Mouse (Mus musculus): ENCODE data around the gene Podn.

Podn gene

GRCm38 (mm10) chr4:108005328-108005727 is 90.9 kb downstream of the Podn start:
- no peak for DNase-seq (ENCODE audit: low read depth, low spot score)

GRCm38 (mm10) chr4:107999380-107999779 is 96.9 kb downstream of the Podn start:
- DNase-seq (ENCODE audit: low read depth, low spot score): no peak

GRCm38 (mm10) chr4:107998641-107999332 is 97.5 kb downstream of the Podn start:
- DNase-seq (ENCODE audit: low read depth, low spot score): no peak

DNA sequence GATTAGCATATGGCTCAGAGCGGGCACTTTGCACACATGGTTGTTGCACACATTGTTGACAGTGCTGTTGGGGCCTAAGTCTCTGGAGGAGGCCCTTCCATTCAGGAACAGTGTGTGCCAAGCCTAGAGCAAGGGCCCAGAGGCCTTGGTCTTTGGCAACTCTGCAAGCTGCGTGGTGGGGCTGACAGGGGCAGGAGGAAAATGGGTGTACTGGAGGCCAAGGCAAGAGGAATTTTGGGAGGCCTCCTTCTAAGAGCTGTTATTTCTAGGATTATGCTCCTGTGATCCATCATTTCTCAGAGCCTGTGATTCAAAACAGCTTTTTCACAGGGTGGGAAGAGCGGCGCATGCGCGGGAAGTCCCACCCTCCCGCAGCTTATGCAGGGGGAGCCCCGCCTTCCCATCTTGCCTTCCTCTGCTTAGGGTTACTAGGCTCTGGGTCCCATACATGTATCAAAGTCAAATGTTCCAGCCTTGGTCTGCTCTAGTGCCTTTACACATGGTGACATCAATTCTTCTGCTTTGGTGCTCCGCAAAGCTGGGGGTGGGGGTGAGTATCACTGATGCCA is 99.7 kb downstream of the Podn start:
- DNase-seq (ENCODE audit: low read depth, low spot score): no peak

DNA sequence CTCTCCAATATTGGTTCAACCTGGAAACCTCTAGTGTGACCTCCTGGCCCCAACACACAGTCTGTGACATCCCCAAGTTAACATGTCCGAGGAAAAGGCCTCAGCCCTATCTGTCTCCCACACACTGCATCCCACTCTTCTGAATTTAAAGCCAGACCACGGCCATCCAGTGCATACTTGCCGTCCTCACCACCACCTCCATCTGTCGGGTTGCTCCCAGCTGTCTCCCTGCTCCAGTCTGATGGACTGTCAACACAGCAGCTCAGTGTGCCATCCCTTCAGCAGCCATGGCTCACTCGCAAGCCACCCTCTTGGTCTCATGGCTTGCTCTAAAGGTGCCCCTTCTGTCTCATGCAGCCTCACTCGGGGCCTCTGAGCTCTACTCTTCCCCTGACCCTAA is 100.5 kb downstream of the Podn start:
- no peak for DNase-seq (ENCODE audit: low read depth, low spot score)

GRCm38 (mm10) chr4:107995011-107995410 is 101.2 kb downstream of the Podn start:
- DNase-seq (ENCODE audit: low read depth, low spot score): no peak

DNA sequence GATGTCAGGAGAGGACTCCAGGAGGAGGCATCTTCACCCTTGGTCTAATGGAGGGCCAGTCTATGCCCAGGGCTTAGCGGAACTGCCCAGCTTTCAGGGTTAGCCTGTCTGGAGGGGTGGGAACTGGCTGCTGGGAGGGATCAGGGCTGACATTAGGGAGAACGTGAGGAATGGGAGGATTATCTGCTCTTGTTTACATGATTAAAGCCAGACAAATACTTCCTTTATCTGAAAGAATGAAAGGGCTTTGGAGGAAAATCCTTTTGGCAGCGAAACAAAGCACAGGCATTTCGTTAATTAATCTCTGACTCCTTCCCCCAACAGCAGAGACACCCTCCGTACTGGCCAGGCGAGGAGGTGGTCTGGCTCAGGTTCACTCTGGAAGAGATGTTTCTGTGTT is 104.4 kb downstream of the Podn start:
- DNase-seq (ENCODE audit: low read depth, low spot score): no peak

GRCm38 (mm10) chr4:107990818-107991217 is 105.4 kb downstream of the Podn start:
- no peak for DNase-seq (ENCODE audit: low read depth, low spot score)

DNA sequence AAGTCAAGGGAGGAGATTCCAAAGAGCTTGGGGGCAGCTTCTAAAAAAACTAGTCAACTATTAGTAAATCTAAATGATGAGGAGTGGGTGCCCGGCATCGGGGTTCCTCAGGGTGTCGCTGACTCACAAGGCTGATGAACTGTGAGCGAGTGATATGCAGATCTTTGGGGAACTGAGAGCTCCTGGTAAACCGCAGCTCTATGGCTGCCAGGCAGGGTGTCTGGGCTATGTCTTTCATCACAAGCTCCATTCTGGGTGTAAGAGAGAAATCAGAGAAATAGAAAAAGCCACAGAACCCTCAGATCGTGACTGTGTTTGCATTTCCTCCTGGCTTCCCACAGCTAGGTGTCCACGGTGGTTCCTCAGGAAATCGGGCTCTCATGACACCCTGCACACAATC is 107.3 kb downstream of the Podn start:
- DNase-seq (ENCODE audit: low read depth, low spot score): no peak

DNA sequence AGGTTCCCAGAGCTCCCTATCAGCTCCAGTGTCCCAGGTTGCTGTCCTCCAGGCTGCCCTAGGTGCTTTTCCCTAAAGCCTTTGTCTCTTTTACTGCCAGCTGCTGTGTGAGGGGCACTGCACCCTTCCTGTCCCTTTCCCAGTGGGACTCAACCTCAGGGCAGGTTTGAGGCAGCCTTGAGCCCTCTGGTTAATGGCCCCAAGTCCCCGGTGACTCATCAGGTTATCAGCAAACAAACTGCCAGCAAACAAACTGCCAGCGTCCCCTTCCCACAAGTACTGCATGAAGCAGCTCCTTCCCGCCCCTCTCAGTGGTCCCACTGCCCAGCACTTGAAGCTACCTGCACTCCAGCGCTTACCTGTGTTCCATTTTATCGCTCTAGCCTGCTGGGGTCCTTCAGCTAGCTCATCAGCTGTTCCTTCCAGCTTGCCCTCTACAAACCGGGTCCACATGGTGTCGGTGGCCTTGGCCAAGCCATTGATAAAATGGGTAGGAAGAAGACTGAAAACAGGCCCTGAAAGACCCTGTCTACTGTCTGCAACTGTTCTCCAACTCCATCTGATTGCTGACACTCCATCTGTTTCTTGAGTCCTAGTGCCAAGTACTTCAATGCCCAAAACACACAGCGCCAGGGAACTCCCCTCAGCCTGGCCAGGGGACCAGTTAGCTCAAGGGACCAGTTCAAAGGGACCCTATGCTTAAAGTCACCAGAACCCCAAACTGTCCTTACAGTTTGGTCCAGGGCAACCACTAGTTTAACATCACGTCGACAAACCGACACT is 109.7 kb downstream of the Podn start:
- no peak for DNase-seq (ENCODE audit: low read depth, low spot score)

DNA sequence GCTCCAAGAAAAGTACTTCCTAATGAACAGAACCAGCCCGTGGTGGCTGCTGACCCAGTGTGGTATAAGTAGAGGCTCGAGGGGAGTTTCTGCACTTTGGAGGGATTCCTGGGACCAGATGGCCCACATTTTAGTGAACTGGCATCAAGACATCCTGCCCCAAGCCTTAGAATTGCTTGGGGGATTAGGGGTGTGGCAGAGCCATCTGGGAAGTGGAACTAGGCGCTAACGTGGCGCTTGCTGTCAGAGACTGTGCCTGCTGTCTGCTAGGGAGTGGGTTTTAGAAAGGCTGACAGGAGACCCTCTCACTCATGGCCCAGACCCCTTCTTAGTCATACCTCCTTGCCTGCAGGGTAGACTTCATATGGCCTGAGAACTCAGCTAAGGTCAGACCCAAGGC is 110.4 kb downstream of the Podn start:
- DNase-seq (ENCODE audit: low read depth, low spot score): no peak

DNA sequence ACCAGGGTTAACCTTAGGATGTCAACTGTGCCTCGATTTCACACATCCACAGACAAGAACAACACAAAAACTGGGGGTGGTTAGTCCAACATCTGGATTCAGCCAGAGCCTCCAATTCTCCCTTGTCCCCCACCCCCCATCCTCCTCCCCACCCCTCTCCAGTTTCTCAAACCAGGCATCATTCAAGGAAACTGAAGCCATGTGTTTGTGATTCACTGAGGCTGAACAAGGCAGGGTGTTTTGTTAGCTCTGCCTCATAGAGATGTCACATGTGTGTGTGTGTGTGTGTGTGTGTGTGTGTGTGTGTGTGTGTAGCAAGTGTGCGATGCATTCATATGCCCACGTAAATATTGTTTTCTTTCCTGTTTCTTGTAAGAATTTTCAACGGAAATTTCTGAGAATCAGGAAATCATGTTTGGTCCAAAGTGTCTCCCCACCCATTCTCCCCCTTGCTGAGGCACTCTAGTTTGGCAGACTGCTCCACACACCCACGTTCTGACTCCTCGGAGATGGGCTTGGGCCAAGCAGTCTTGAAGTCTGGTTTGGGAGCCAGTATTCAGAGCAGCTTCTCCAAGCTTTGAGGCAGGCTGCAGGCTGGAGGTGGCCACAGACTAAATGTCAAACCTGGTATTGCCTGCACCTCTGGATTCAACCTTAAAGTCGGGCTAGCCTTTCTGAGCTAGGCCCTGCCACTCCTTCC is 111.8 kb downstream of the Podn start:
- DNase-seq (ENCODE audit: low read depth, low spot score): peak; percentile 32

GRCm38 (mm10) chr4:107983717-107984116 is 112.5 kb downstream of the Podn start:
- no peak for DNase-seq (ENCODE audit: low read depth, low spot score)

- no peak for DNase-seq (ENCODE audit: low read depth, low spot score)
Observed at GRCm38 (mm10) chr4:107980002-107980600, 116.1 kb downstream of the Podn start.

GRCm38 (mm10) chr4:107979530-107979929 is 116.7 kb downstream of the Podn start:
- peak; percentile 68 for DNase-seq (ENCODE audit: low read depth, low spot score)

GRCm38 (mm10) chr4:107977593-107977992 is 118.7 kb downstream of the Podn start:
- DNase-seq (ENCODE audit: low read depth, low spot score): no peak

- no peak for DNase-seq (ENCODE audit: low read depth, low spot score)
Observed at GRCm38 (mm10) chr4:107975004-107975403, 121.2 kb downstream of the Podn start.

- DNase-seq (ENCODE audit: low read depth, low spot score): no peak
Observed at GRCm38 (mm10) chr4:107974527-107974926, 121.7 kb downstream of the Podn start.

- DNase-seq (ENCODE audit: low read depth, low spot score): no peak
Observed at GRCm38 (mm10) chr4:107971162-107971561, 125.1 kb downstream of the Podn start.

DNA sequence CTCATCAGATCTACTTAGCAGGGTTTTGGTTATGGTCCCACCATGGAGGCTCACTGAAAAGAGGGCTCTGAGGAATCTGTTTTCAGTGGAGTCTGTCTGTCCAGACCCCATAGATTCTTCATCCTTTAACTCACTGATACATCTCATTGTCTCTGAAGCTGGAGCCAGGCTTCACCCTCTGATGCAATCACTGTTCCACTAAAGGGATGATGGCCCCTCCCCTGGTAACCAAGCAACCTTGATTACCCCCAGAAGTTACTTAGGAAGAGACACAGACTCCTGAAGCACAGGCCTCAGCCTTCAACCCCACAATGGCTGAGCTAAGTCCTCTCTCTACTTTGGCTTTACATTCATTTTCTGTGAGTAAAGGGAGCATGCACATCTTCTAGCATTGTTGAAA is 126.5 kb downstream of the Podn start:
- DNase-seq (ENCODE audit: low read depth, low spot score): no peak

DNA sequence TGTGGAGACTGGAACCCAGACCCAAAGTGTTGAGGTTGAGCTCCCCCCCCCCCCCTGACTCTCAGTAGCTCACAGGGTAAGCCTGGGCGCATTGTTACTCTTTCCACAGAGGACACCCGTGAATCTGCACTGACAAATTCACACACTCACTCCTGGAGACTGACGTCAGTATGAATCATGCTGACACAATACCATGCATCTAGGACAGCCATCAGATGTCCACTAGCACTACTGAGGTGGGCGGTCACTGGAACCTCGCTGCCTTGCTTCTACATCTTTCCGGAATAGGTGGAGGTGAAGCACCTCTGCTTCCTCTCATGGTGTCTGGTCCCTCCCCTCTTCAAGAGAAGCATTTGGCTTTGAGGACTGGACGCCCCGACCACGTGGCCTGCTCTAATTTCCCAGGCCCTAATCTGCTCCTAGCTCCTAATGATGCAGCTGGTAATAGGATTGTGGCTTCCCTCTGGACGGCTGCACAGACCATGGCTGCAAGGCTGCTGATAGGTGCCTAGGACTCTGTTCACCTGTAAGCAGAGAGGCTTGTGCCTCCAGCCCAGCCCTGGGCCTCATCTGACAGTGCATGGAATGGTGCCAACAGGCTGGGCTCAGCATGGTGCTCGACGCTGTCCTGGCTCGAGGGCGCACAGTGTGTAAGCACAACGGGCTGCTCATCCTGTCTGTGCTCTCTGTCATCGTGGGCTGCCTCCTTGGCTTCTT is 128.1 kb downstream of the Podn start, which contains the start of gene Slc1a7:
TSS of gene Slc1a7 (plus strand) at position 367 of the 717 bp plus-strand sequence.
- no peak for DNase-seq (ENCODE audit: low read depth, low spot score)

Data from mesoderm, embryonic 11.5 days (tissue).